Mouse (Mus musculus): ENCODE data around the gene Plpp3.

GRCm38 (mm10) chr4:105157276-105158168 lies at the start of gene Plpp3:
- TF ChIP-seq POLR2A (IDR thresholded peaks at IDR 0.05; ENCODE audit: extremely low read depth, insufficient read depth, low read length) = peak; percentile 92
- no peak for TF ChIP-seq CTCF (IDR thresholded peaks at IDR 0.05; ENCODE audit: extremely low read depth, insufficient read depth, low read length)
